Comparison of ENCODE assay signal across 32 mouse cellular contexts in the genomic region with DNA sequence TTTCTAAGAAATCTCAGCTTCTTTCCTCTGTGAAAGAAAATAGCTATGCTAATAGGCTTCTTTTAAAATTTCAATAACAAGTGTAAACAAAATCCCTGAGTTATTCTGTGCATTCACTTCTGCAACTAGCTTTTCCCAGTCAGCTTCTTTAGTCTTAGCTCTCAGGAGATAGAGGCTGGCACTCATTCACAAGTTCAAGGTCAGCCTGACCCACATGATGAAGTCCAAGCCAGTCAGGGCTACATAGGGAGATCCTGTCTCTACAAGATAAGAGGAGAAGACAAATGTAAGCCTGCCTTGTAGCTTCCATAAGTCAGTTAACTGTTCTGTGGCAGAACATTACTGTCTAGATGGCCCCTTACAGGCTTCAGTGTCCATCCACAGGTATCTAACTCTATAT. TPM values are rescaled to one million over a fixed set of nuclear protein-coding genes. Genes with fewer than 3 reads are reported as not detected.
A peak's percentile ranks its signal among the peaks of the same experiment; 100 is the strongest.
DNase-seq lines count a peak whose midpoint lies in the region; ATAC-seq lines count a peak whose summit lies in the region.
"Had no signal": no experiment of that assay in that cellular context is flagged by ENCODE, and none has a peak within 500 bp of the region (broad histone marks: within the 10 kb centered on the region; RNA-seq: fewer than 3 reads in every experiment).

No protein-coding gene starts in this region.

- peaks cover 6% of the 10 kb centered on the region for H3K4me1 ChIP-seq in heart, embryonic 10.5 days
- peaks cover 16% of the 10 kb centered on the region for H3K4me1 ChIP-seq in heart, embryonic 12.5 days (replicated peaks)

- H3K27ac ChIP-seq in heart, embryonic 10.5 days = no peak overlapping the region
- no peak overlapping the region for H3K27ac ChIP-seq in heart, embryonic 12.5 days (ENCODE audit: poor library complexity, severe bottlenecking)
- H3K27ac ChIP-seq: embryonic facial prominence, embryonic 12.5 days; embryonic facial prominence, embryonic 15.5 days; forebrain, embryonic 12.5 days; forebrain, embryonic 15.5 days; heart, adult 2 months; hindbrain, embryonic 10.5 days; hindbrain, embryonic 13.5 days; intestine, embryonic 15.5 days had no signal

- H3K27me3 ChIP-seq in heart, embryonic 10.5 days (ENCODE audit: insufficient read depth, poor library complexity, severe bottlenecking) = no peaks in the 10 kb centered on the region
- H3K27me3 ChIP-seq in heart, embryonic 12.5 days (replicated peaks) = no peaks in the 10 kb centered on the region
- H3K27me3 ChIP-seq: embryonic facial prominence, embryonic 12.5 days; embryonic facial prominence, embryonic 15.5 days; forebrain, embryonic 12.5 days; forebrain, embryonic 15.5 days; hindbrain, embryonic 13.5 days; intestine, embryonic 15.5 days had no signal

- no peak overlapping the region for H3K4me2 ChIP-seq in heart, embryonic 12.5 days
- H3K4me2 ChIP-seq: embryonic facial prominence, embryonic 12.5 days; embryonic facial prominence, embryonic 15.5 days; forebrain, embryonic 12.5 days; forebrain, embryonic 15.5 days; heart, embryonic 11.5 days; hindbrain, embryonic 13.5 days; intestine, embryonic 15.5 days had no signal

- peaks cover 58% of the 10 kb centered on the region for H3K36me3 ChIP-seq in heart, embryonic 10.5 days
- peaks cover 44% of the 10 kb centered on the region for H3K36me3 ChIP-seq in heart, embryonic 12.5 days

- no peak for ATAC-seq in heart, embryonic 12.5 days (ENCODE audit: insufficient number of reproducible peaks, low FRiP score)
- ATAC-seq: activated CD4-positive, CD25-positive, alpha-beta regulatory T cell, adult 4 months; forebrain, embryonic 15.5 days; hindbrain, embryonic 16.5 days; intestine, embryonic 15.5 days had no signal

- no peak overlapping the region for H3K9ac ChIP-seq in heart, embryonic 12.5 days
- H3K9ac ChIP-seq: embryonic facial prominence, embryonic 12.5 days; embryonic facial prominence, embryonic 15.5 days; forebrain, embryonic 12.5 days; forebrain, embryonic 15.5 days; hindbrain, embryonic 13.5 days; intestine, embryonic 15.5 days had no signal

- no peak overlapping the region for H3K4me3 ChIP-seq in heart, embryonic 10.5 days
- H3K4me3 ChIP-seq in heart, embryonic 12.5 days = no peak overlapping the region
- H3K4me3 ChIP-seq: embryonic facial prominence, embryonic 12.5 days; embryonic facial prominence, embryonic 15.5 days; forebrain, embryonic 12.5 days; forebrain, embryonic 15.5 days; heart, adult 2 months; hindbrain, embryonic 10.5 days; hindbrain, embryonic 13.5 days; intestine, embryonic 15.5 days had no signal

- peak; percentile 69 to 85 for DNase-seq in adrenal gland, adult (ENCODE audit: inconsistent age in 2 of 2, low spot score in 1 of 2)
- no peak for DNase-seq in adrenal gland, postnatal 4 days (ENCODE audit: low spot score in 2 of 2)
- DNase-seq in heart, embryonic 10.5 days (ENCODE audit: low spot score) = peak; percentile 1
- DNase-seq in ovary, adult 18-20 months (ENCODE audit: low spot score) = peak; percentile 44
- DNase-seq in ovary, postnatal 10 days (ENCODE audit: low spot score) = no peak
- DNase-seq in adrenal gland, postnatal 36 days = peak; percentile 61 to 63
- DNase-seq in thymus, adult 18-20 months = no peak
- DNase-seq: cerebellum, adult 11-12 months; cerebellum, adult 9-10 months; cerebellum, postnatal 25 days; gastrocnemius, postnatal 25 days; heart, adult 2 months; heart, postnatal 36 days; kidney, adult 11 months; kidney, adult 8-10 months had no signal

- no peaks in the 10 kb centered on the region for H3K9me3 ChIP-seq in heart, embryonic 10.5 days
- no peaks in the 10 kb centered on the region for H3K9me3 ChIP-seq in heart, embryonic 12.5 days (replicated peaks)
- H3K9me3 ChIP-seq: embryonic facial prominence, embryonic 12.5 days; embryonic facial prominence, embryonic 15.5 days; forebrain, embryonic 12.5 days; forebrain, embryonic 15.5 days; hindbrain, embryonic 10.5 days; hindbrain, embryonic 13.5 days; intestine, embryonic 15.5 days had no signal

RNA-seq across cellular contexts. Expression of a gene that starts 5.2 kb away (rescaled TPM):
- 1 to 10 TPM; 6.9 to 7.1 TPM for total RNA-seq in adrenal gland, postnatal 4 days (2021)
- 18.8 and 24.1 TPM in 2 replicates for polyA plus RNA-seq in heart, embryonic 10.5 days (2016; fragmentation: Nextera tagmentation; extraction: Ambion mirVana)
- polyA plus RNA-seq in heart, embryonic 12.5 days (2016; fragmentation: Nextera tagmentation; extraction: Ambion mirVana) = 19.1 and 19.5 TPM in 2 replicates
- 1 to 10 TPM; 6.6 to 8.2 TPM for total RNA-seq in adrenal gland, postnatal 36 days (2021)

RNA-seq across cellular contexts. Expression of a gene that starts 5.9 kb away (rescaled TPM):
- total RNA-seq in adrenal gland, postnatal 4 days (2021) = 10 to 100 TPM; 48.8 to 49.9 TPM
- polyA plus RNA-seq in heart, embryonic 10.5 days (2016; fragmentation: Nextera tagmentation; extraction: Ambion mirVana) = 40.0 and 40.6 TPM in 2 replicates
- polyA plus RNA-seq in heart, embryonic 12.5 days (2016; fragmentation: Nextera tagmentation; extraction: Ambion mirVana) = 34.7 and 35.1 TPM in 2 replicates
- 10 to 100 TPM; 34.7 to 35.7 TPM for total RNA-seq in adrenal gland, postnatal 36 days (2021)

RNA-seq across cellular contexts. Expression of a gene that starts 6.1 kb away (rescaled TPM):
- 10 to 100 TPM; 11.9 to 16.8 TPM for total RNA-seq in adrenal gland, postnatal 4 days (2021)
- polyA plus RNA-seq in heart, embryonic 10.5 days (2016; fragmentation: Nextera tagmentation; extraction: Ambion mirVana) = 32.5 and 36.3 TPM in 2 replicates
- polyA plus RNA-seq in heart, embryonic 12.5 days (2016; fragmentation: Nextera tagmentation; extraction: Ambion mirVana) = 24.4 and 25.2 TPM in 2 replicates
- 10 to 100 TPM; 15.5 to 15.8 TPM for total RNA-seq in adrenal gland, postnatal 36 days (2021)

RNA-seq across cellular contexts. Expression of a gene that starts 6.1 kb away (rescaled TPM):
- total RNA-seq in adrenal gland, postnatal 4 days (2021) = not detected
- not detected in 2 replicates for polyA plus RNA-seq in heart, embryonic 10.5 days (2016; fragmentation: Nextera tagmentation; extraction: Ambion mirVana)
- polyA plus RNA-seq in heart, embryonic 12.5 days (2016; fragmentation: Nextera tagmentation; extraction: Ambion mirVana) = not detected in 2 replicates
- total RNA-seq in adrenal gland, postnatal 36 days (2021) = not detected
- total RNA-seq: common myeloid progenitor, adult 5-6 weeks; ES-E14; gastrocnemius, adult 8-10 months; gastrocnemius, postnatal 25 days; heart, adult 2 months; heart, postnatal 36 days had no signal
- polyA plus RNA-seq: activated CD4-positive, CD25-positive, alpha-beta regulatory T cell, adult 4 months; brain, embryonic 14.5 days; embryonic facial prominence, embryonic 12.5 days; embryonic facial prominence, embryonic 15.5 days; forebrain, embryonic 12.5 days; forebrain, embryonic 15.5 days; gonadal fat pad, adult 2 months; heart, adult 2 months; heart, embryonic 11.5 days; heart, embryonic 16.5 days; hindbrain, embryonic 10.5 days; hindbrain, embryonic 13.5 days; hindbrain, embryonic 16.5 days; intestine, embryonic 15.5 days had no signal

RNA-seq across cellular contexts. Expression of a gene that starts 20.1 kb away (rescaled TPM):
- 1 to 10 TPM; 4.5 to 4.8 TPM for total RNA-seq in adrenal gland, postnatal 4 days (2021)
- polyA plus RNA-seq in heart, embryonic 10.5 days (2016; fragmentation: Nextera tagmentation; extraction: Ambion mirVana) = 8.6 and 9.5 TPM in 2 replicates
- 7.1 and 8.2 TPM in 2 replicates for polyA plus RNA-seq in heart, embryonic 12.5 days (2016; fragmentation: Nextera tagmentation; extraction: Ambion mirVana)
- total RNA-seq in adrenal gland, postnatal 36 days (2021) = 10 to 100 TPM in 1 of 2 experiments, 1 to 10 TPM in 1; 7.0 to 10.8 TPM

Comparison
In these comparisons a context has a peak if more than half of its experiments do, and no peak if none do; other contexts are left out.
1. DNase-seq: peak in adrenal gland, adult (2 of 2), heart, embryonic 10.5 days (single experiment), ovary, adult 18-20 months (single experiment) and adrenal gland, postnatal 36 days (2 of 2); none in adrenal gland, postnatal 4 days (0 of 2), ovary, postnatal 10 days (single experiment) and thymus, adult 18-20 months (0 of 2).